Mouse (Mus musculus): Measurements from ENCODE around the gene Slfn5.

GRCm38 (mm10) chr11:82950736-82951481 is at the start of gene Slfn5:
- no peak for TF ChIP-seq EP300 (IDR thresholded peaks at IDR 0.05; ENCODE audit: low read depth)
- TF ChIP-seq CTCF (IDR thresholded peaks at IDR 0.05; ENCODE audit: low read depth) = no peak
